Mouse (Mus musculus) right cerebral cortex, postnatal 4 days (tissue): Measurements from ENCODE around the gene Flnb.

Source experiments
- DNase-seq: peaks from one replicate; pipeline ENCODE4 v3.0.0-alpha.2; 2022

Gene Flnb

DNA sequence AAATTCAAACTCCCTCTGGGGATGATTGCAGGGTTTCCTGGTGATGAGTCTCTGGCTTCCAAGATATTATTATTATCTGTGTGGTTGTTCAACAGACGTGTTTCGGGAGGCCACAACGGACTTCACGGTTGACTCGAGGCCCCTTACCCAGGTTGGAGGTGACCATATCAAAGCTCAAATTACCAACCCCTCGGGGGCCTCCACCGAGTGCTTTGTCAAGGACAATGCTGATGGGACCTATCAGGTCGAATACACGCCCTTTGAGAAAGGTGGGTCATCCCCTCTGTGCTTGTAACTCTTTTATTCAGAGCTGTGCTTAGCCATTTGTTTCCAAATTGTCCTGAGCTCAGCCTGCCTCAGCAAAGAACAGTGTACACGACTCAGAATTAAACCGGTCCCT, 89.3 kb downstream of the Flnb start:
- no peak for DNase-seq

DNA sequence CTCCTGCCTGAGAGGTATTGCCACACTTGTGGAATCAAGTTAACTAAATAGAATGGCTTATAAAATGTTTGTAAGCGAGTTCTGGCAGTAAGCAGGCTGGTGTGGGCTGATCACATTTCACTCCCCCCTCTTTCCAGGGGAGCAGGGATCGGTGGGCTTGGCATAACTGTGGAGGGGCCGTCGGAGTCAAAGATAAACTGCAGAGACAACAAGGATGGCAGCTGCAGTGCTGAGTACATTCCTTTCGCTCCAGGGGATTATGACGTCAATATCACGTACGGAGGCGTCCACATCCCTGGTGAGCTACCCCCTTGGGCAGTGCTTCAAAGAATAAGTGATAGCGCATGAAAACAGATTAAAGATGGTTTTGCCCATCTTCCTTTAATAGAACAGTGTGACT, 91.7 kb downstream of the Flnb start:
- no peak for DNase-seq

DNA sequence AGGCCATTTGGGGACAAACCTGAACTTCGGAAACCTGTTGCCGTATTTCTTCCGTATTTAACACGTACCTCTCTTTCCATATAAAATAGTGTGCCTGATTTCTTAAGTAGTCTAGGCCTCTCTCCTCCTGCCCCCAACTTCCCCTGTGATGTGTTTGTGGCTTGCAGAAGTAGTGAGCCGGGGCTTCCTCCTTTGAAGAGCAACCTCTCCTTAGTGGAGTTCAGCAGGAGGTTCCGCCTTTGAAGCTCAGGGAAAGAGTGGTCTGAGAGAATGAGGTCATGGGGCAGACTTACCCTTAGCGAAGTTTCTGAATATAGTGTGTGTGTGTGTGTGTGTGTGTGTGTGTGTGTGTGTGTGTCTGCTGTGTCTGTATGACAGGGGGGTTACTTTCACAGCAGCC, 96.1 kb downstream of the Flnb start:
- no peak for DNase-seq

DNA sequence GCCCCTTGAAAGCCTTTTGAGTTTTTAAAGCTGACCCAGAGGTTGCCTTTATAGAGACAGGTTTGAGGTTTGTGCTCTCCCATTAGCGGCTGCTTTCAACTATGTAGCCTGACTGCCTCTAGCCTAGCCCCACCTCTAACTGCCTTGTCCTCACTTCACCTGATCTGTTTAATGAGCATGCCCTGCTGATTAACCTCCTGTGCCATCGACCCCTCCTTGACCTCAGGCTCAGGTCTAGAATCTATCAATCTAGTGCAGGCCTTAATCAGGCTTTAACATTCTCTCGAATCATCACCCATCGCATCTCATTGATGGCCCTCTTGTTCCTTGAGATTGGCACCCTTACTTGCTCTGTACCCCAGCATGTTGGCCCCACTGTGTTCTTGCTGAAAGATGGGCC, 96.7 kb downstream of the Flnb start:
- no peak for DNase-seq

DNA sequence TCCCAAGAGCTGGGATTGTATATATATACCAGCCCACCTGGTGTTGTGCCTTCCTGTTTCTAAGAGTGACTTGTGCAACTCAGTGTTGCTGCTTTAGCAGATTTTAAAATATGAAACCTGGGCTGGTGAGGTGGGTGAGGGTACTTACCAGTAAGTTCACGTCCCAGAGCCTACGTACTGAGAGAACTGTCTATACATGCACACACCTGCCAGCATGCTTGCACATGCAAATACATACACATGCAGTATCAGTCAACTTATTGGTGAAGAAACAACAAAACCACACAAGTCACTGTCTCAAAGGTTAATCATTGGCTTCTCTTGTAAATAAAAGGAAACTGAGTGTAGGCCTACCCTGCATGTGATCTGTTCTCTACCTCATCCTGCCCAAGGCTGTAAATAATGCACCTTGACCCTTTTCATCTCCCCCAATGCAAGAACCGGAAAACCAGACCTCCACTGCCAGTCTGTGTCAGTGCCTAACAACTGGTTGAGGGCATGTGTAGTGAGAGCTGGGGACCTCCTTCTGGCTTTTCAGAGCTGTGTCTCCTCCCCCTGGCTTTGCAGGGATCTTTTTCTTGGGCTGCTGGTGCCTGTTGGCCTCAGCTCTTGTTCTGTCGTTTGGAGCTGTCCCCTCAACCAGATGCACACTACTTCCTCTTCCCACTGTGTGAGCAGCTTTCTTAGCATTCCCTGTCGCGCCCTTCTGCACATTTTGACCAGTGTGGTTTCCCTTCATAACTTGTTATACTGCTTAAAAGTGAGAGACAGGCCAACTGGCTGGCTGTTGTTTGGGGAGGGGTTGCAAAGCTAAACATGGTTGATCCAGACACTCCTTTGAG, 100.6 kb downstream of the Flnb start:
- no peak for DNase-seq

DNA sequence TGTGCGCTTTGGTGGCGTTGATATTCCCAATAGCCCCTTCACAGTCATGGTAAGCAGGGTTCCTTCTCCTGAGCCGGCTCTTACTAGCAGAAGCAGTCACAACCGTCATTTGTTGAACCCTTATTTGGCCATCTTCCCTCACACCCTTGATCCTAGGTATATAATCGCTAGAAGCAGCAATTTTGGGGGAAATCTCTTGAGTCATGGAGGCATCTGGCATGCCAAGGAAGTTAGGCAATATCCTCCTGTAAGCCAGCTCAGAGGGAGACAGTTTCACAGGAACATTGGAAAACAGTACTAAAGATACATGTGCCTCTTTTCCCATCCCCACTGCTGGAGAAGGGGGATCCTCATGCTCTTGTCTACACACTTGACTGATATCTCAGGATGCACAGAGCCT, 101.6 kb downstream of the Flnb start:
- DNase-seq, result no peak

DNA sequence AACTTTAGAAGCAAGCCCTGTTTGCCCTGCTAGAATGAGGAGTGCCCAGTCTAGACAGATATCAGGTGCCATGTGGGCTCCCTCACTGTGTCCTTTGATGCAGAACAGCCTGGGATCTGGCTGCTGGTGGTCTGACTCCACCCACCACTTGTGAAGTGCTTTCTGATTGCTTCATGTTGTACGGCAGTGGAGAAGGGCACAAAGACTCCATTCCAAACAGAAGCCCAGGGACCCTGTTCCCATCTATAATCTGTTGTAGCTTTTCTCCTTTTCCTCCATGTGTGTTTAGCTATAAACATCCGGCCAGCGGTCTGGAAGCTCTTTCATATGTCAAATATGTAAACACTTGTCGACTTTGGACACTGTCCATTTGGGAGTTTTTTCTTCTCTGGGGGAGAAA, 102.2 kb downstream of the Flnb start:
- DNase-seq, result no peak

DNA sequence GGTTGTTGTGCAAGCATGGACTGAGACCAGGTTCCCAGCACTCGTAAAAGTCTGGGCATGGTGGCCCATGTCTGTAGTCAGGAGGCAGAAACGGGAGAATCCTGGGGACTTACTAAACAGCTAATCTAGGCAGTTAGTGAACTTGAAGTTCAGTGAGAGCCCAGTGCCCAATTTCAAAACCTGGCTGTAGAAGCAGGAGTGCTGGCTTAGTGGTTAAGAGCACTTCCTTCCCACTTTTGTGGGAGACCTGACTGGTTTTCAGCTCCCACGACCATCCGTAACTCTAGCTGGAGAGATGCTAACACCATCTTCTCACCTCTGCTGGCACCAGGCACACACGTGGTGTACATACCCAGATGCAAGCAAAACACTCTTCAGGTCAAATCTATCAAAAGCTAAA, 103.7 kb downstream of the Flnb start:
- no peak for DNase-seq

DNA sequence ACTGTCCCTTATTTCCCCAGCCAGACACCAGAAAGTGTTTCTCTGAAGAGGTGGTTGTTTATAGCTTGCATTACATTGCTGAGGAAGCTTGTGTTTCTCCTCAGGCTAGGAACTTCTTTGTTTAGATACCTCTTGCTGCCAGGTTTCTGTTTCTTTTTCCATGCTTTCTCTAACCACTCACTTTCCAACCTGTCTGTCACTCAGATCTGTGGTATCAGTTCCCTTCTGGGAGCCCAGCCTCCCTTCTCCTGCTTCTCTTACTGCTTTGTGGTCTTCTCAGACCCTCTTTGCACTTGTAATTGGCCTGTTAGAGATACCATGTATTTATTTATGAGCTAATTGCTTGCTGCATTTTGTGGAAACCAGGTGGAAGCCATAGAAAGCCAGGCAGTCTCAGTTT, 105.9 kb downstream of the Flnb start:
- DNase-seq, result no peak

DNA sequence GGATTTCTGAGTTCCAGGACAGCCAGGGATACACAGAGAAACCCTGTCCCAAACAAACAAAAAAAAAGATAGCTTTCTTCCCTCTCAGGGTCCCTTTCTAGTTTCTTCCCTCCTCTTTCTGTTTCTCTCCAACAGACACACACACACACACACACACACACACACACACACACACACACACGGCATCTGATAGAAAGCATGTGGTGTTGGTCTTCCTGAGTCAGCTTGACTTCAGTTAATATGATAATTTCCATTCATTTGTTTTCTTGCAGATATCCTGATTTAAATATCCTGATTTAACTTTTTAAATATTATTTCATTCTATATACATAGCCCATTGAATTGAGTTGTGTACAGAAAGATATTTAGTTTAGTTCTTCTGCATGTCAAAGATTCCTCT, 110.6 kb downstream of the Flnb start:
- no peak for DNase-seq

DNA sequence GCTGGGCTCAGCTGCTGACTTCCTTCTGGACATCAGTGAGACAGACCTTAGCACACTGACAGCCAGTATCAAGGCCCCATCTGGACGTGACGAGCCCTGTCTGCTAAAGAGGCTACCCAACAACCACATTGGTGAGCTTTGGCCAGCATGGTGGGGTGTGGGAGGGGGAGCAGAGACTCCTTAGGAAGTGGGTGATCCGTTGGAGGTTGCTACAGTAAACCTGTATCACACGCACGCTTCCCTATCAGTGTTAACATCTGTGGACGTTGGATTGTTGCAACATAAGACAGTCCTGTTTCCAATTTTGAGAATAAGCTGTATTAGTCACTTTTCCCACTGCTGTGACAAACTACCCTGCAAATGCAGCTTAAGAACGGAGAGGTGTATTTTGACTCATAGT, 111.3 kb downstream of the Flnb start:
- no peak for DNase-seq

DNA sequence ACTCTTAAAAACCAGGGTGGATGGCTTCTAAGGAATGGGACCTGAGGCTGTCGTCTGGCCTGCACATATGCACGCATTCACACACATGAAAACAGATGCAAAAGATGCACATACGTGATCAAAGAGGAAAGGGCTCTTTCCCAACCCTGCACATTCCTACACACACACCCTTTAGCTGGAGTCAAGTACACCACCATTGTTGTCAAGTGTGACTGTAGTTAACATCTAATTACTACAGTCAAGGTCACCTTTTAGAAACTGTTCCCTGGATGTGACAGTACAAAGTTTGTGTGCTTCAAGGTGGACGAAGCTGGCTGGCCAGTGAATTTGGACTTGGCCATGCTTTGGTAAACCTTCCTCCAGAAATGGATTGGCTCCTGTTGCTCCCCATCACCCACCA, 114.4 kb downstream of the Flnb start:
- no peak for DNase-seq

DNA sequence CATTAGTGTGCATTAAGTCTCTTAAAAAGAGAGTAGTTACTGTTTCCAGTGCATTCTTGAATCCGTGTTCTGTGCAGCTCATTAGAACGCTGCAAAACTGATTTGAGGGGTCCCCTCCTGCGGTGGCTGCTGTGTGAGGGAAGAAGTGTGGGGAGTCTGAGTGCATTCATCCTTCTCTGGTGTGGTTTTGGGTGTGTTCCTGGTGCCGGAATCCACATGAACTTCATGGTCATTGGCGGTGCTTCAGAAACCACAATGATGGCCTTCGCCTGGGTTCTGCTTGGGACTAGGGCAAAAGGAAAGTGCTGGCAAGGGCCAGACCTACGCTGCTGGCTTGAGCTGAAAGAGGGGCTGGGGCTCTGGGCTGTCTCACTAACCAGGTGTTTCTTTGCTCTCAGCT, 116.4 kb downstream of the Flnb start:
- DNase-seq, result no peak

DNA sequence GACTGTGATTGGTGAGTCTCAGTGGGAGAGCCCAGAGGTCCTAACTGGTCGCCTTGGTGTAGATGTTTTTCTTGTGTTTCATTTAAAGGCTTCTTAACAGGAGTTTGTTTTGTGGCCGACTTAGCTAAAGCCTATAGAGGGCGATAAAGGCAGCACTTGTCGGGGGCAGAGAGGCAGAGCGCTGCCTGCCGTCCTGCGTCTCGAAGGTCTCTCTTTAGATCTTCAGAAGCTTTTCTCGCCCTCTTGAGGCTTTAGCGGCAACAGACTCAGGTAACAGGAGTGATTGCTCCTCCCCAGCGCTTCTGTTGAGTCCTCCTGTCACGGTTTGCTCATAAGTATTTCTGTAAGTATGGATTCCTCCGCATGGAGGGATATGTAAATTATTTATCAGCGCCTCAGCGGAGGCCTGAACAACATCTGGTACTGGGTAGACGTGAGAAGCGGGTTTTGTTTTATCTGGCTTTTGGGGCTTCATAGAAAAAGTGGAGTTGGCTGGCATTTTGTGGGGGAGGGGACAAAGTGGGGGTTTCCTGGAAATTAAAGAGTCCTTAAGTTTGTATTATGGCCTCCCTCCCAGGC, 119.4 kb downstream of the Flnb start:
- peak; percentile 23 for DNase-seq

DNA sequence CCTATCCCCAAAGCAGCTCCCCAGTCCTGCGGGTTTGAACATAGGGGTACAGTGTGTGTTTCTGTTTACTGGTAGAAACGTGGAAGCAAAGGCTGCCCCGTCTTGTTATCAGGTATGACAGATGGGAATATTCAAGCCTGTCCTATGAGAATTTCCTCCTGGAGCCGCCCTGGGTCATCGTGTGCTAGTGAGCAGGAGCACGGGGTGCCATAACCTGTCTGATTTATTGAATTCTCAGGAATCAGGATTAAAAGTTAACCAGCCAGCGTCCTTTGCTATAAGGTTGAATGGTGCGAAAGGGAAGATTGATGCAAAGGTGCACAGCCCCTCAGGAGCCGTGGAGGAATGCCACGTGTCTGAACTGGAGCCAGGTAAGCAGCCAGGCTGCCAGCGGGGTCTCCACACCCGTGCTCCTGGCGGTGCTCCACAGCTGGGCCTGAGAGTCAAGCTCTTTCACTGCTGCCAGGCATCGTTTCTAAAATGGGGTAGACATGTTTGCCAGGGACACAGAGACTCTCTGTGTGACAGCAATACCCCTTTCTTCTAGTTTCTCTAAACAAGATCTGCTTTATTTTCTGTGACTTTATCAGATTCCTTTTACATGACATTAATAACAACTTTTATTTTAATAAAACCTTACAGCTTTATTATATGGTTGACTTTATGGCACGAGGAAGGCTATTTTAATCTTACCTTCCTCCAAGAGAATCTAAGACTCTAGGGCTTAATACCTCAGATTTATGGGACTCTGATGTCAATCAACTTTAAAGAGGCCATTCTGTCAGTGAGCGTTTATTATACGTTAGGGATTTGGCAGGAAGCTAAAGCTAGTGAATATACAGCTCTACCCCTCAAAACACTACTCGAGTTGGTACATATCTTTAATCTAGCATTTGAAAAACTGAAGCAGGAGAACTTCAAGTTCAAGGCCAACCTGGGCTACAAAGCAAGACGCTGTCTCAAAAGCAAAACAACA, 121.3 kb downstream of the Flnb start:
- DNase-seq, result peak; percentile 22

DNA sequence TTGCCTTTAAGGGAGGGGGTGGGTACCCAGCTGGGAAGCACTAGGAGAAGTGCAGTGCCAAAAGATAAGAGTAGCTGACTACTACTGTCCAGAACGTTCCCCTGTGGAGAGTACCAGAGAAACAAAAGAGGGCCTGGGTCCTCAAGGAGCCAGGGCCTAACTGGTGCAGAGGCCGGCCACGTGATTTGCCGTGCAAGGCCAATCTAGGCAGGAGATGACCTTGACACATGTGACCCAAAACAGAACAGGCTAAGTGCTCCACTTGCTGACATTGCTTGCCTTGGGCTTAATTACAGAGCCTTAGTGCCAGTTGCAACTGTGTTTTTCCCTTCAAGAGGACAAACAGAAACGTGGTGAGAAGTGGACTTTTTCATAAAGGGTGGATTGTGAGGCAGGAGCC, 123.7 kb downstream of the Flnb start:
- DNase-seq, result no peak

DNA sequence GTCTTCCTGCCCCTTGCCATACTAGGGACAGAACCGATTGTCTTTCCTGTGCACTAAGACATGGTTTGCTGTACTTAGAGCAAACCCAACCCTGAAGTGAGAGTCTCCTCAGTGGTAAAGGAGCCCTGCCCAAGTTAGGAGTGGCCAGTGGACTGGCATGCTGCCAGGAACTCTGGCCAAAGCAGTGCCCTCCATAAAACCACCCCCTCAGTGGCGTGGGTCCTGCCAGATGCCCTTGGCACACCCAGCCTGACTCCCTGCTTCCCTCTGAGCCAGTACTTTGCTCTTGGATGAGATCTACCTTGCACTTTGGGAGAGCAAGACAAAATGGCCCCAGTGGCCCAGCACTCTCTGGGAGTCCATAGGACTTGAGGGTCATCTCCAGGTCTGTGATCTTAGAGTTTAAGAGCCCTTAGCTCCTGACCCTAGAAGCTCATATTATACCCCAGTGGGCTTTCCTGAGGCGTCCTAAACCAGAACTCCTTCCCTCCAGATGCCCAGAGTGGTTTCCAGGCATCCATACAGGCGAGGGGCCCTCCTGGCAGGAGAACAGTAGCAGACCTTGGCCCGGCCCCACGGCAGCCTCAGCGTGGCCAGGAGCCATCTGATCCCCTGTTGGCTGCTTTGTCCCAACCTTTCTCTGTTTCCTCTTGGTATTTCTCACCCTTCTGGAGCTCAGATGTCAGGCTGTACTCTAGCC, 125.5 kb downstream of the Flnb start:
- peak; percentile 27 for DNase-seq

DNA sequence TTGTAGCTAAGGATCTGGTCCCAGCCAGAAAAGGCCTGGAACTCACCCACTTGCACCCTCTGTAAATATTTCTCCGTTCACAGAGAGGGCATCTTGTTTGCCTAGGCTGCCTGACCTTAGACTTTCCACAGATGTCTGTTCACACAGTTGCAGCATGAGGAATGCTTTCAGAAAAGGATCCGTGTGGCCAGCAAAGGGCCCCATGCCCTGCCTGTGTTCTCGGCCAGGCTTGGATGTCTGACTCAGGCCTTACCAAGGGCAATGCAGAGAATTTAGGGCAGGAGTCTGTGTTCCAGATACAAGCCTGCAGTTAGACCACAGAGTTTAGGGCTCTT, 126.0 kb downstream of the Flnb start:
- DNase-seq, result no peak

DNA sequence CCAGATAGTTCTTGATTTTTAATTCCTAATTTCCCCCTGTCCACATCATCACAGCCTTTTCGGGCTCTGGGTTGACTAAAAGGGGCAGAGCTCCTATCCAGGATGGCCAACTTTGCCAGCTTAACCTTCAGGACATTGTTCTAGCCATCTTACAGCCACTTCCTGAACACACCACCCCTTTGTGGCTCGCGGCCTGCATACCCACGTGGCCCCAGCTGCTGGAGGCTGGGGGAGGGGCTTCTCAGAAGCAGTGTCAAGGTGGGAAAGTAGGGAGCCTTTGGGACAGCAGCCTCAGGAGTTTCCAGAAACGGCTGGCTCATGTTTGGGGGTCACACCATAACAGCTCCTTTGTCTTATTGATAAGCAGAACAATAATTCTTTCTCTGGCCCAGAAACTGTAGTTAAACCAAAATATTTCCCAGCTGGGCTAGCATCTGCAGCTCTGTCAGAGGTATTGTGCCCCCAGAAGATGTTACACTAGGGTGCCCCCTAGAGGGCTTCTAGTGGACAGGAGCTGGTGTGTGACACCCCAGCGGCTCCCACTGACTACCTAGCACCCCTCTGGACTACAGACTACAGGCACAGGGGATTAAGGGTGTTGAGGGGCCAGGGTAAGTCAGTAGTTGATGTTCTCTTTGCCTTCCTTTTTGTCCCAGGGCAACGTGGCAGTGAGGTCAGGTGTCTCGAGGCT, 126.7 kb downstream of the Flnb start:
- DNase-seq, result no peak

DNA sequence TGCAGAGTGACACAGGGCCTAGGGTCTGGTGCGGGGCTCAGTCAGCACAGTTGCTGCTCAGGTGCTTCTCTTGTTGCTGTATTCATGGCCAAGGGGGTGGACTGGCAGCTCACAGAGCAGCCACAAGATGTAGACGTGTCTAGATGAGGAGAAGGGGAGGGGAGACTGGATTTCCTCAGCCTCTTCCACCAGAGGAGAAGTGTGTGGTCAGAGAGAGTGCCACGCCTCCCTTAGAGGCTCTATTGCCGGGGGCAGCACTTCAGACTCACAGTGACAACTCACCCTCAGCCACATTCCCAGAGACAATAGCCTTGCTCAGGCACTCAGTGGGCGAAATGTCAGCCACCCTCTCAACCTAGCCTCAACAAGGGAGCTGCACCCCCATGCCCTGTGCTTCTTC, 127.5 kb downstream of the Flnb start:
- DNase-seq, result no peak

DNA sequence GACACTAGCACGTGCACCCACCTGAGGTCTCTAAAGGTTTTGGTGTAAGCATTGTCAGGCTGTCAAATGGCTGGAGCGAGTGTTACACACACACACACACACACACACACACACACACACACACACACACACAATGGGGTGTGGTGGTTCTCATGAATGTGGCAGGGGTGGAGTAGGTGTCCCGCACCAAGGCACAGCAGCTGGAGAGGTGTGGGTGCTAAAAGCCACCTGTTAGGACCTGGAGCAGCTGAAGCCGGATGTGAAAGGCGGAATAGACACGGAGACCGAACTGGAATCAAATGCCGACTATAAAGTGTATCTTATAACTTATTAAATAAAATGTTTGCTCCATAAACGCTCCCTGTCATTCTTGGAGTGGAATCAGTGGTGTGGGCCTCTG, 133.5 kb downstream of the Flnb start:
- DNase-seq, result no peak

DNA sequence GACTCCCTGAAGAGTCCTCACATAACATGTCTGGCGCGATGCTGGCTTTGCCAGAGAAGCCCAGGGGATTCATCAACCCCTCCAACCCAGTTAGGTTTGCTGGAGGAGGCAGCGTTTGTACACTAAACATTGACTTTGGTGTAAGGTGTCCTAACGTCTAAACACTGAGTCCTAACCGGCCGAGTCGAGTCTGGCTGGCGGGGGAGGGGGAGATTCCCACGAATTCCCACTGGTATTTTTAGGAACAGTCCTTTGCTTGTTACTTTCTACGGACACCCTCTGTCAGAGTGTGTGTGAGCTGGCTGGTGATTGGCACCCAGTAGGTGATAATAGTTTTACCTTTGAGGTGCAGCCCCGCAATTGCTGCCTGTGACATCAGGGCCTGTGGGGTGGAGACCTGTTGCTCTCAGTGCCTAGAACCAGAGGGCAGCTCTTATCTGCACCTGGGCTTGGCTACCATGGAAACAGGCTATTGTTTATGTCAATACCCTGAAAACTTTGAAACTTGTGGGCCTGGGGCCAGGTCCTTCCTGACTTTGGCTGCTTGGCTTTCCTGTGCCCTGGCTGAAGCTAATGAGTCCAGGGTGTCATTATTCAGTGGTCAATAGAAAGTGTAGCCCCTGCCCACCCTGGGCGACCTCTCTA, 135.0 kb downstream of the Flnb start:
- DNase-seq, result peak; percentile 22
